Mouse (Mus musculus) spleen, adult 2 months (tissue): ENCODE measurements around the gene Serinc5. TPM values are rescaled to one million over a fixed set of nuclear protein-coding genes. Genes with fewer than 3 reads are reported as not detected.

Source experiments
- DNase-seq, 2 experiments: peaks; one replicate each; pipeline versions ENCODE4 v3.0.0 to v3.0.0-alpha.2; 2012 to 2021; ENCODE audit warnings: low spot score in 2 of 2, low read depth in 1 of 2
- H3K27ac ChIP-seq: fragments of 200-500 bp; 2 replicates; pipeline ENCODE4 v1.5.1; 2012; ENCODE audit warnings: low read length, inconsistent platforms; ENCODE audit not compliant: insufficient read depth
- H3K27me3 ChIP-seq: fragments of 200-500 bp; 2 replicates; pipeline ENCODE4 v1.6.1; 2012; ENCODE audit warnings: mild to moderate bottlenecking, moderate library complexity, low read length, inconsistent platforms; ENCODE audit not compliant: control insufficient read depth, insufficient read depth
- H3K36me3 ChIP-seq: fragments of 200-500 bp; 2 replicates; pipeline ENCODE4 v1.6.1; 2012; ENCODE audit warnings: mild to moderate bottlenecking, low read length, inconsistent platforms; ENCODE audit not compliant: control insufficient read depth, insufficient read depth
- H3K4me1 ChIP-seq: fragments of 200-500 bp; 2 replicates; pipeline ENCODE4 v1.6.1; 2011; ENCODE audit warnings: inconsistent platforms; ENCODE audit not compliant: control insufficient read depth, insufficient read depth, insufficient read length
- H3K4me3 ChIP-seq: fragments of 200-500 bp; 2 replicates; pipeline ENCODE4 v1.5.1; 2011; ENCODE audit warnings: mild to moderate bottlenecking, inconsistent platforms; ENCODE audit not compliant: insufficient read depth, insufficient read length; ENCODE audit errors: extremely low read depth
- CTCF ChIP-seq: fragments of 200-500 bp; IDR thresholded peaks from 2 replicates; pipeline ENCODE4 v1.5.1; 2011; ENCODE audit warnings: mild to moderate bottlenecking, inconsistent platforms; ENCODE audit not compliant: insufficient read depth, insufficient read length, insufficient replicate concordance; ENCODE audit errors: extremely low read depth
- POLR2A ChIP-seq: fragments of 200-500 bp; IDR thresholded peaks from 2 replicates; pipeline ENCODE4 v1.6.1; 2011; ENCODE audit warnings: low read depth, low read length, inconsistent platforms
- WGBS: fragments of 180-500 bp; shearing (Covaris S2); methylation state at CpG from one replicate; pipeline ENCODE4 v1.1.7; 2018; 5-methylcytosine and 5-hydroxymethylcytosine counted together
- polyA plus RNA-seq: library from polyadenylated mRNA; depleted of rRNA; stranded (reverse); fragments of >200 nt; gene quantifications from 2 replicates; pipeline ENCODE4 v1.2.3, GENCODE M21; 2012

Serinc5 gene
- polyA plus RNA-seq, 1 experiment = 16.4 TPM

GRCm38 (mm10) chr13:92708466-92708865 lies 97.6 kb downstream of the Serinc5 start:
- WGBS = 97% methylated on average over 1 of the region's 1 CpGs
- H3K4me3 ChIP-seq = no peak overlapping the region
- no peaks in the 10 kb centered on the region for H3K27me3 ChIP-seq
- DNase-seq = no peak
- TF ChIP-seq POLR2A (no peak), CTCF (no peak)
- H3K36me3 ChIP-seq = peaks cover 19% of the 10 kb centered on the region
- no peak overlapping the region for H3K27ac ChIP-seq
- H3K4me1 ChIP-seq = no peaks in the 10 kb centered on the region

- H3K4me3 ChIP-seq = no peak overlapping the region
- TF ChIP-seq CTCF (no peak), POLR2A (no peak)
- H3K36me3 ChIP-seq = peaks cover 19% of the 10 kb centered on the region
- 87% methylated on average over 3 of the region's 3 CpGs for WGBS
- no peak overlapping the region for H3K27ac ChIP-seq
- no peaks in the 10 kb centered on the region for H3K27me3 ChIP-seq
- H3K4me1 ChIP-seq = no peaks in the 10 kb centered on the region
- no peak for DNase-seq
Observed at GRCm38 (mm10) chr13:92709535-92709934, 98.6 kb downstream of the Serinc5 start.

GRCm38 (mm10) chr13:92710361-92710760 lies 99.5 kb downstream of the Serinc5 start:
- 87% methylated on average over 1 of the region's 1 CpGs for WGBS
- H3K4me3 ChIP-seq = no peak overlapping the region
- H3K36me3 ChIP-seq = peaks cover 19% of the 10 kb centered on the region
- H3K4me1 ChIP-seq = no peaks in the 10 kb centered on the region
- DNase-seq = no peak
- TF ChIP-seq POLR2A (no peak), CTCF (no peak)
- H3K27ac ChIP-seq = no peak overlapping the region
- no peaks in the 10 kb centered on the region for H3K27me3 ChIP-seq

GRCm38 (mm10) chr13:92711821-92712220 lies 100.9 kb downstream of the Serinc5 start:
- no peak overlapping the region for H3K27ac ChIP-seq

GRCm38 (mm10) chr13:92712619-92713018 lies 101.7 kb downstream of the Serinc5 start:
- Histone ChIP-seq H3K4me1 (no peaks in the 10 kb centered on the region), H3K36me3 (peaks cover 14% of the 10 kb centered on the region), H3K4me3 (no peak overlapping the region), H3K27ac (no peak overlapping the region), H3K27me3 (no peaks in the 10 kb centered on the region)
- 82% methylated on average over 4 of the region's 4 CpGs for WGBS
- TF ChIP-seq POLR2A (no peak), CTCF (no peak)
- DNase-seq = no peak

More at GRCm38 (mm10) chr13:92711821-92712220, 100.9 kb downstream of the Serinc5 start:
- no peak overlapping the region for H3K4me3 ChIP-seq
- H3K36me3 ChIP-seq = peaks cover 15% of the 10 kb centered on the region
- WGBS = 95% methylated on average over 1 of the region's 1 CpGs
- TF ChIP-seq CTCF = no peak
- no peak for TF ChIP-seq POLR2A
- no peaks in the 10 kb centered on the region for H3K27me3 ChIP-seq
- DNase-seq = no peak
- no peaks in the 10 kb centered on the region for H3K4me1 ChIP-seq

GRCm38 (mm10) chr13:92717851-92718665 lies 107.2 kb downstream of the Serinc5 start:
- Histone ChIP-seq H3K4me1 (peaks cover 8% of the 10 kb centered on the region; the same call in 1 of the 2 replicates), H3K27me3 (no peaks in the 10 kb centered on the region), H3K27ac (no peak overlapping the region), H3K4me3 (no peak overlapping the region), H3K36me3 (no peaks in the 10 kb centered on the region)
- TF ChIP-seq POLR2A (no peak), CTCF (no peak)
- 81% methylated on average over 3 of the region's 3 CpGs for WGBS
- no peak for DNase-seq

GRCm38 (mm10) chr13:92721006-92721405 lies 110.1 kb downstream of the Serinc5 start:
- Histone ChIP-seq H3K4me1 (peaks cover 8% of the 10 kb centered on the region; the same call in 1 of the 2 replicates), H3K4me3 (no peak overlapping the region), H3K27ac (no peak overlapping the region), H3K27me3 (no peaks in the 10 kb centered on the region), H3K36me3 (no peaks in the 10 kb centered on the region)
- TF ChIP-seq POLR2A = no peak
- no peak for TF ChIP-seq CTCF
- 93% methylated on average over 4 of the region's 4 CpGs for WGBS
- DNase-seq = no peak
